Mouse (Mus musculus): ENCODE measurements around the gene Rnf17. TPM values are rescaled to one million over a fixed set of nuclear protein-coding genes. Genes with fewer than 3 reads are reported as not detected.

Rnf17 gene
- polyA plus RNA-seq, 1 experiment from 2014 or later: 1.0 TPM

- Histone ChIP-seq H3K27ac (ENCODE audit: low read length) (no peak overlapping the region), H3K27me3 (replicated peaks; ENCODE audit: control insufficient read depth, insufficient read depth, low read length) (peaks cover 28% of the 10 kb centered on the region), H3K9me3 (ENCODE audit: control insufficient read depth, low read length) (no peaks in the 10 kb centered on the region), H3K4me1 (replicated peaks; ENCODE audit: control insufficient read depth, insufficient read depth, low read length) (peaks cover 8% of the 10 kb centered on the region), H3K4me2 (ENCODE audit: low read length) (no peak overlapping the region), H3K4me3 (replicated peaks; ENCODE audit: low read length) (no peak overlapping the region), H3K9ac (replicated peaks; ENCODE audit: low read depth, low read length) (no peak overlapping the region), H3K36me3 (ENCODE audit: control insufficient read depth, insufficient read depth) (no peaks in the 10 kb centered on the region)
- 52% methylated on average over 3 of the region's 3 CpGs for WGBS
- no peak for ATAC-seq
Observed at GRCm38 (mm10) chr14:56368834-56369233, 33.5 kb upstream of the Rnf17 start.

- no peaks in the 10 kb centered on the region for H3K9me3 ChIP-seq (ENCODE audit: control insufficient read depth, low read length)
- ATAC-seq: peak; percentile 88
- H3K27me3 ChIP-seq (replicated peaks; ENCODE audit: control insufficient read depth, insufficient read depth, low read length): no peaks in the 10 kb centered on the region
- no peak overlapping the region for H3K4me3 ChIP-seq (replicated peaks; ENCODE audit: low read length)
- H3K9ac ChIP-seq (replicated peaks; ENCODE audit: low read depth, low read length): no peak overlapping the region
- 3% methylated on average over 6 of the region's 6 CpGs for WGBS
- H3K4me2 ChIP-seq (ENCODE audit: low read length): no peak overlapping the region
- no peaks in the 10 kb centered on the region for H3K4me1 ChIP-seq (replicated peaks; ENCODE audit: control insufficient read depth, insufficient read depth, low read length)
- H3K36me3 ChIP-seq (ENCODE audit: control insufficient read depth, insufficient read depth): no peaks in the 10 kb centered on the region
- no peak overlapping the region for H3K27ac ChIP-seq (ENCODE audit: low read length)
Observed at GRCm38 (mm10) chr14:56375731-56376130, 26.6 kb upstream of the Rnf17 start.

- Histone ChIP-seq H3K27ac (ENCODE audit: low read length) (no peak overlapping the region), H3K36me3 (ENCODE audit: control insufficient read depth, insufficient read depth) (no peaks in the 10 kb centered on the region), H3K4me2 (ENCODE audit: low read length) (no peak overlapping the region), H3K9me3 (ENCODE audit: control insufficient read depth, low read length) (no peaks in the 10 kb centered on the region), H3K27me3 (replicated peaks; ENCODE audit: control insufficient read depth, insufficient read depth, low read length) (no peaks in the 10 kb centered on the region), H3K9ac (replicated peaks; ENCODE audit: low read depth, low read length) (no peak overlapping the region), H3K4me3 (replicated peaks; ENCODE audit: low read length) (no peak overlapping the region), H3K4me1 (replicated peaks; ENCODE audit: control insufficient read depth, insufficient read depth, low read length) (no peaks in the 10 kb centered on the region)
- no peak for ATAC-seq
Observed at GRCm38 (mm10) chr14:56377745-56378144, 24.6 kb upstream of the Rnf17 start.

GRCm38 (mm10) chr14:56379336-56379735 is 23.0 kb upstream of the Rnf17 start:
- no peaks in the 10 kb centered on the region for H3K4me1 ChIP-seq (replicated peaks; ENCODE audit: control insufficient read depth, insufficient read depth, low read length)
- no peaks in the 10 kb centered on the region for H3K9me3 ChIP-seq (ENCODE audit: control insufficient read depth, low read length)
- H3K4me2 ChIP-seq (ENCODE audit: low read length): no peak overlapping the region
- no peak overlapping the region for H3K27ac ChIP-seq (ENCODE audit: low read length)
- no peak for ATAC-seq
- no peaks in the 10 kb centered on the region for H3K36me3 ChIP-seq (ENCODE audit: control insufficient read depth, insufficient read depth)
- H3K4me3 ChIP-seq (replicated peaks; ENCODE audit: low read length): no peak overlapping the region
- 73% methylated on average over 9 of the region's 9 CpGs for WGBS
- H3K27me3 ChIP-seq (replicated peaks; ENCODE audit: control insufficient read depth, insufficient read depth, low read length): no peaks in the 10 kb centered on the region
- no peak overlapping the region for H3K9ac ChIP-seq (replicated peaks; ENCODE audit: low read depth, low read length)

- 91% methylated on average over 4 of the region's 4 CpGs for WGBS
- H3K4me1 ChIP-seq (replicated peaks; ENCODE audit: control insufficient read depth, insufficient read depth, low read length): no peaks in the 10 kb centered on the region
- H3K36me3 ChIP-seq (ENCODE audit: control insufficient read depth, insufficient read depth): no peaks in the 10 kb centered on the region
- no peak overlapping the region for H3K4me2 ChIP-seq (ENCODE audit: low read length)
- no peaks in the 10 kb centered on the region for H3K9me3 ChIP-seq (ENCODE audit: control insufficient read depth, low read length)
- no peak overlapping the region for H3K4me3 ChIP-seq (replicated peaks; ENCODE audit: low read length)
- H3K27me3 ChIP-seq (replicated peaks; ENCODE audit: control insufficient read depth, insufficient read depth, low read length): no peaks in the 10 kb centered on the region
- H3K9ac ChIP-seq (replicated peaks; ENCODE audit: low read depth, low read length): no peak overlapping the region
- no peak for ATAC-seq
- H3K27ac ChIP-seq (ENCODE audit: low read length): no peak overlapping the region
Observed at GRCm38 (mm10) chr14:56382366-56382765, 20.0 kb upstream of the Rnf17 start.

- no peak overlapping the region for H3K4me2 ChIP-seq (ENCODE audit: low read length)
- 27% methylated on average over 2 of the region's 3 CpGs for WGBS
- no peaks in the 10 kb centered on the region for H3K4me1 ChIP-seq (replicated peaks; ENCODE audit: control insufficient read depth, insufficient read depth, low read length)
- no peak overlapping the region for H3K27ac ChIP-seq (ENCODE audit: low read length)
- ATAC-seq: peak; percentile 49; the same call in 1 of the 2 replicates
- H3K4me3 ChIP-seq (replicated peaks; ENCODE audit: low read length): no peak overlapping the region
- no peaks in the 10 kb centered on the region for H3K27me3 ChIP-seq (replicated peaks; ENCODE audit: control insufficient read depth, insufficient read depth, low read length)
- no peak overlapping the region for H3K9ac ChIP-seq (replicated peaks; ENCODE audit: low read depth, low read length)
- H3K9me3 ChIP-seq (ENCODE audit: control insufficient read depth, low read length): no peaks in the 10 kb centered on the region
- H3K36me3 ChIP-seq (ENCODE audit: control insufficient read depth, insufficient read depth): no peaks in the 10 kb centered on the region
Observed at GRCm38 (mm10) chr14:56390247-56390646, 12.1 kb upstream of the Rnf17 start.

- 12% methylated on average over 2 of the region's 2 CpGs for WGBS
- Histone ChIP-seq H3K9me3 (ENCODE audit: control insufficient read depth, low read length) (no peaks in the 10 kb centered on the region), H3K27ac (ENCODE audit: low read length) (no peak overlapping the region), H3K9ac (replicated peaks; ENCODE audit: low read depth, low read length) (no peak overlapping the region), H3K27me3 (replicated peaks; ENCODE audit: control insufficient read depth, insufficient read depth, low read length) (no peaks in the 10 kb centered on the region), H3K4me3 (replicated peaks; ENCODE audit: low read length) (no peak overlapping the region), H3K4me2 (ENCODE audit: low read length) (no peak overlapping the region), H3K36me3 (ENCODE audit: control insufficient read depth, insufficient read depth) (no peaks in the 10 kb centered on the region), H3K4me1 (replicated peaks; ENCODE audit: control insufficient read depth, insufficient read depth, low read length) (no peaks in the 10 kb centered on the region)
- ATAC-seq: no peak
Observed at GRCm38 (mm10) chr14:56393704-56394312, 8.6 kb upstream of the Rnf17 start.

- Histone ChIP-seq H3K27ac (ENCODE audit: low read length) (no peak overlapping the region), H3K4me3 (replicated peaks; ENCODE audit: low read length) (no peak overlapping the region), H3K27me3 (replicated peaks; ENCODE audit: control insufficient read depth, insufficient read depth, low read length) (no peaks in the 10 kb centered on the region), H3K9me3 (ENCODE audit: control insufficient read depth, low read length) (no peaks in the 10 kb centered on the region), H3K36me3 (ENCODE audit: control insufficient read depth, insufficient read depth) (no peaks in the 10 kb centered on the region), H3K4me1 (replicated peaks; ENCODE audit: control insufficient read depth, insufficient read depth, low read length) (no peaks in the 10 kb centered on the region), H3K4me2 (ENCODE audit: low read length) (no peak overlapping the region), H3K9ac (replicated peaks; ENCODE audit: low read depth, low read length) (no peak overlapping the region)
- no peak for ATAC-seq
Observed at GRCm38 (mm10) chr14:56398001-56398400, 4.4 kb upstream of the Rnf17 start.

GRCm38 (mm10) chr14:56403072-56403375 is 643 bp downstream of the Rnf17 start:
- Histone ChIP-seq H3K4me2 (ENCODE audit: low read length) (no peak overlapping the region), H3K4me1 (replicated peaks; ENCODE audit: control insufficient read depth, insufficient read depth, low read length) (no peaks in the 10 kb centered on the region), H3K27ac (ENCODE audit: low read length) (no peak overlapping the region), H3K36me3 (ENCODE audit: control insufficient read depth, insufficient read depth) (no peaks in the 10 kb centered on the region), H3K27me3 (replicated peaks; ENCODE audit: control insufficient read depth, insufficient read depth, low read length) (no peaks in the 10 kb centered on the region), H3K9me3 (ENCODE audit: control insufficient read depth, low read length) (no peaks in the 10 kb centered on the region), H3K9ac (replicated peaks; ENCODE audit: low read depth, low read length) (no peak overlapping the region), H3K4me3 (replicated peaks; ENCODE audit: low read length) (no peak overlapping the region)
- ATAC-seq: no peak
- 90% methylated on average over 2 of the region's 2 CpGs for WGBS

GRCm38 (mm10) chr14:56462090-56462489 is 59.7 kb downstream of the Rnf17 start:
- Histone ChIP-seq H3K27me3 (replicated peaks; ENCODE audit: control insufficient read depth, insufficient read depth, low read length) (no peaks in the 10 kb centered on the region), H3K36me3 (ENCODE audit: control insufficient read depth, insufficient read depth) (no peaks in the 10 kb centered on the region), H3K9me3 (ENCODE audit: control insufficient read depth, low read length) (no peaks in the 10 kb centered on the region), H3K4me3 (replicated peaks; ENCODE audit: low read length) (no peak overlapping the region), H3K4me1 (replicated peaks; ENCODE audit: control insufficient read depth, insufficient read depth, low read length) (no peaks in the 10 kb centered on the region), H3K27ac (ENCODE audit: low read length) (no peak overlapping the region), H3K4me2 (ENCODE audit: low read length) (no peak overlapping the region), H3K9ac (replicated peaks; ENCODE audit: low read depth, low read length) (no peak overlapping the region)
- no peak for ATAC-seq
- 75% methylated on average over 2 of the region's 2 CpGs for WGBS
